Mouse (Mus musculus) CH12.LX (cell line): ENCODE results near the gene Ak3. TPM values are rescaled to one million over a fixed set of nuclear protein-coding genes. Genes with fewer than 3 reads are reported as not detected.

ENCODE experiments used
- DNase-seq: peaks from one replicate; pipeline ENCODE4 v3.0.0-alpha.2; 2013; ENCODE audit errors: extremely low read depth
- H3K27ac ChIP-seq: 2 replicates; pipeline ENCODE4 v1.5.1; 2012; ENCODE audit warnings: low read depth, mild to moderate bottlenecking, control low read depth, moderate library complexity; ENCODE audit not compliant: insufficient read depth
- H3K27me3 ChIP-seq: replicated peaks from 2 replicates; pipeline ENCODE3; 2012; ENCODE audit warnings: inconsistent platforms
- H3K36me3 ChIP-seq, 2 experiments: replicated peaks in 1 of 2; 2 replicates each; pipeline versions ENCODE3 to v1.6.1; 2012; ENCODE audit warnings: inconsistent platforms in 1 of 2, low read length in 1 of 2, mild to moderate bottlenecking in 1 of 2, mixed read lengths in 1 of 2, moderate library complexity in 1 of 2; ENCODE audit not compliant: control insufficient read depth in 1 of 2, insufficient read depth in 1 of 2
- H3K4me1 ChIP-seq, 2 experiments: 2 replicates each; pipeline ENCODE4 v1.6.1; 2012; ENCODE audit warnings: inconsistent platforms in 1 of 2, moderate library complexity in 1 of 2; ENCODE audit not compliant: insufficient read depth in 2 of 2, control insufficient read depth in 1 of 2
- H3K4me2 ChIP-seq: 2 replicates; pipeline ENCODE4 v1.6.1; 2012; ENCODE audit warnings: low read depth, mild to moderate bottlenecking, control low read depth; ENCODE audit not compliant: poor library complexity, insufficient read depth, severe bottlenecking
- H3K4me3 ChIP-seq, 3 experiments: fragments of 150-350 bp in 1 of 3; sonication (generic) in 1 of 3; replicated peaks in 1 of 3; 2 replicates each; pipeline versions ENCODE3 to v1.5.1; 2011 to 2012; ENCODE audit warnings: low read depth in 2 of 3, low read length in 2 of 3, mild to moderate bottlenecking in 2 of 3, moderate library complexity in 2 of 3, control low read depth in 1 of 3, improper control_type of control experiment in 1 of 3, inconsistent platforms in 1 of 3, mixed read lengths in 1 of 3; ENCODE audit not compliant: poor library complexity in 1 of 3
- H3K79me2 ChIP-seq: replicated peaks from 2 replicates; pipeline ENCODE4 v1.6.1; 2012; ENCODE audit warnings: mild to moderate bottlenecking, moderate library complexity; ENCODE audit not compliant: control insufficient read depth, poor library complexity, insufficient read depth, severe bottlenecking; ENCODE audit errors: extremely low read depth
- H3K9ac ChIP-seq: 2 replicates; pipeline ENCODE4 v1.6.1; 2012; ENCODE audit warnings: low read depth, mild to moderate bottlenecking, control low read depth, moderate library complexity; ENCODE audit not compliant: insufficient read depth
- H3K9me3 ChIP-seq: replicated peaks from 2 replicates; pipeline ENCODE3; 2012; ENCODE audit warnings: low read length, inconsistent platforms, mixed read lengths
- CHD1 ChIP-seq: IDR thresholded peaks from 2 replicates; pipeline ENCODE4 v1.6.1; 2012; ENCODE audit warnings: low read depth, low read length, improper control_type of control experiment, inconsistent platforms
- CHD2 ChIP-seq: IDR thresholded peaks from 2 replicates; pipeline ENCODE4 v1.6.1; 2011; ENCODE audit warnings: low read length, improper control_type of control experiment
- CTCF ChIP-seq, 2 experiments: IDR thresholded peaks in 1 of 2; conservative IDR thresholded peaks in 1 of 2; 2 replicates each; pipeline ENCODE4 v1.5.1; 2011 to 2012; ENCODE audit warnings: low read depth in 2 of 2, low read length in 2 of 2, improper control_type of control experiment in 1 of 2, inconsistent platforms in 1 of 2, mild to moderate bottlenecking in 1 of 2, moderate library complexity in 1 of 2
- E2F4 ChIP-seq: IDR thresholded peaks from 2 replicates; pipeline ENCODE4 v1.6.1; 2011; ENCODE audit warnings: low read depth, low read length, improper control_type of control experiment; ENCODE audit not compliant: insufficient replicate concordance
- ETS1 ChIP-seq: conservative IDR thresholded peaks from 2 replicates; pipeline ENCODE4 v1.6.1; 2012; ENCODE audit warnings: low read depth, mild to moderate bottlenecking, inconsistent platforms, low read length, improper control_type of control experiment, moderate library complexity
- GABPA ChIP-seq: IDR thresholded peaks from 2 replicates; pipeline ENCODE4 v1.6.1; 2012; ENCODE audit warnings: low read depth, low read length, improper control_type of control experiment, inconsistent platforms; ENCODE audit not compliant: insufficient replicate concordance
- HCFC1 ChIP-seq: IDR thresholded peaks from 2 replicates; pipeline ENCODE4 v1.6.1; 2012; ENCODE audit warnings: low read depth, mild to moderate bottlenecking, inconsistent platforms, low read length, improper control_type of control experiment
- IRF4 ChIP-seq: IDR thresholded peaks from 2 replicates; pipeline ENCODE4 v1.6.1; 2014; ENCODE audit warnings: low read depth, mild to moderate bottlenecking, inconsistent platforms, low read length, improper control_type of control experiment
- JUN ChIP-seq: IDR thresholded peaks from 2 replicates; pipeline ENCODE4 v1.6.1; 2011; ENCODE audit warnings: low read depth, mild to moderate bottlenecking, low read length, improper control_type of control experiment, moderate library complexity; ENCODE audit not compliant: insufficient read depth
- JUND ChIP-seq: conservative IDR thresholded peaks from 2 replicates; pipeline ENCODE4 v1.6.1; 2011; ENCODE audit warnings: low read depth, low read length, improper control_type of control experiment
- KAT2A ChIP-seq: IDR thresholded peaks from 2 replicates; pipeline ENCODE4 v1.6.1; 2012; ENCODE audit warnings: low read length, improper control_type of control experiment, inconsistent platforms; ENCODE audit not compliant: insufficient replicate concordance
- MEF2A ChIP-seq: IDR thresholded peaks from 2 replicates; pipeline ENCODE4 v1.6.1; 2014; ENCODE audit warnings: low read depth, mild to moderate bottlenecking, inconsistent platforms, low read length, improper control_type of control experiment, borderline replicate concordance
- MXI1 ChIP-seq: IDR thresholded peaks from 2 replicates; pipeline ENCODE4 v1.6.1; 2011; ENCODE audit warnings: mild to moderate bottlenecking, low read depth, low read length, improper control_type of control experiment
- NELFE ChIP-seq: IDR thresholded peaks from 2 replicates; pipeline ENCODE4 v1.6.1; 2011; ENCODE audit warnings: low read depth, low read length, improper control_type of control experiment
- PAX5 ChIP-seq: IDR thresholded peaks from 2 replicates; pipeline ENCODE4 v1.6.1; 2012; ENCODE audit warnings: low read length, inconsistent platforms, mixed read lengths
- POLR2A ChIP-seq: IDR thresholded peaks from 2 replicates; pipeline ENCODE4 v1.6.1; 2011; ENCODE audit warnings: low read depth, mild to moderate bottlenecking, improper control_type of control experiment, low read length
- RCOR1 ChIP-seq: conservative IDR thresholded peaks from 2 replicates; pipeline ENCODE4 v1.6.1; 2012; ENCODE audit warnings: low read depth, mild to moderate bottlenecking, inconsistent platforms, low read length, improper control_type of control experiment
- SMC3 ChIP-seq: IDR thresholded peaks from 2 replicates; pipeline ENCODE4 v1.6.1; 2011; ENCODE audit warnings: low read depth, low read length, improper control_type of control experiment
- TBP ChIP-seq: conservative IDR thresholded peaks from 2 replicates; pipeline ENCODE4 v1.6.1; 2011; ENCODE audit warnings: low read depth, low read length, improper control_type of control experiment
- TCF12 ChIP-seq: IDR thresholded peaks from 2 replicates; pipeline ENCODE4 v1.6.1; 2014; ENCODE audit warnings: low read depth, mild to moderate bottlenecking, inconsistent platforms, low read length, improper control_type of control experiment
- USF2 ChIP-seq: conservative IDR thresholded peaks from 2 replicates; pipeline ENCODE4 v1.6.1; 2011; ENCODE audit warnings: low read depth, low read length, improper control_type of control experiment
- ZC3H11A ChIP-seq: IDR thresholded peaks from 2 replicates; pipeline ENCODE4 v1.6.1; 2012; ENCODE audit warnings: low read depth, mild to moderate bottlenecking, inconsistent platforms, low read length, improper control_type of control experiment
- dilution Hi-C: fragments of 300-500 bp; cut with MboI; formaldehyde crosslinking; loops from 2 replicates; pipeline ENCODE4 v1.14.3; 2020; ENCODE audit warnings: low sequenced_read_pairs; ENCODE audit not compliant: extremely low pct_unique_long_range_greater_than_20kb, extremely low pct_ligation_motif_present
- in situ Hi-C: fragments of 300-500 bp; cut with MboI; formaldehyde crosslinking; loops from 3 replicates; pipeline ENCODE4 v1.14.3; 2019; ENCODE audit warnings: low sequenced_read_pairs, low pct_ligation_motif_present, low pct_unique_long_range_greater_than_20kb, mixed read lengths
- polyA plus RNA-seq: library from polyadenylated mRNA; unstranded; fragments of >175 nt; gene quantifications from 2 replicates; pipeline ENCODE4 v1.2.1, GENCODE M21; 2012; ENCODE audit warnings: low read depth; ENCODE audit not compliant: insufficient read length
- total RNA-seq, 2 experiments: library from RNA; depleted of rRNA; stranded (reverse); fragments of 300-350 nt in 1 of 2; fragments of >200 nt in 1 of 2; gene quantifications; 2 replicates each; pipeline ENCODE4 v1.2.3; 2012 to 2014

Ak3 gene
- total and polyA plus RNA-seq, 3 experiments, result 21.3 to 38.8 (median 33.9) TPM

- Histone ChIP-seq H3K27me3 (no peaks in the 10 kb centered on the region), H3K4me2 (no peak overlapping the region), H3K4me1 (peaks cover 0 to 6% of the 10 kb centered on the region in 2 experiments; a peak in 2 of 4 replicates), H3K9me3 (no peaks in the 10 kb centered on the region), H3K27ac (no peak overlapping the region), H3K79me2 (no peaks in the 10 kb centered on the region), H3K36me3 (no peaks in the 10 kb centered on the region), H3K9ac (no peak overlapping the region), H3K4me3 (no peak overlapping the region)
- no peak for DNase-seq
- dilution Hi-C loops (no loop called here), in situ Hi-C loops (loop anchor here (25.0 kb wide), 1 partner anchor 460 kb away; the partner anchor contains the start of gene Ric1)
- TF ChIP-seq GABPA, result no peak
- no peak for TF ChIP-seq TCF12
- TF ChIP-seq USF2, result no peak
- TF ChIP-seq CTCF (conservative IDR thresholded peaks at IDR 0.05 in 1 of 2, IDR thresholded peaks at IDR 0.05 in 1 of 2; ENCODE audit: low read depth in 2 of 2, low read length in 2 of 2), result no peak
- no peak for TF ChIP-seq HCFC1
- TF ChIP-seq ZC3H11A, result no peak
- TF ChIP-seq JUN, result no peak
- TF ChIP-seq TBP, result no peak
- no peak for TF ChIP-seq SMC3
Measured at GRCm38 (mm10) chr19:29052786-29053185, 5.0 kb upstream of the Ak3 start.

DNA sequence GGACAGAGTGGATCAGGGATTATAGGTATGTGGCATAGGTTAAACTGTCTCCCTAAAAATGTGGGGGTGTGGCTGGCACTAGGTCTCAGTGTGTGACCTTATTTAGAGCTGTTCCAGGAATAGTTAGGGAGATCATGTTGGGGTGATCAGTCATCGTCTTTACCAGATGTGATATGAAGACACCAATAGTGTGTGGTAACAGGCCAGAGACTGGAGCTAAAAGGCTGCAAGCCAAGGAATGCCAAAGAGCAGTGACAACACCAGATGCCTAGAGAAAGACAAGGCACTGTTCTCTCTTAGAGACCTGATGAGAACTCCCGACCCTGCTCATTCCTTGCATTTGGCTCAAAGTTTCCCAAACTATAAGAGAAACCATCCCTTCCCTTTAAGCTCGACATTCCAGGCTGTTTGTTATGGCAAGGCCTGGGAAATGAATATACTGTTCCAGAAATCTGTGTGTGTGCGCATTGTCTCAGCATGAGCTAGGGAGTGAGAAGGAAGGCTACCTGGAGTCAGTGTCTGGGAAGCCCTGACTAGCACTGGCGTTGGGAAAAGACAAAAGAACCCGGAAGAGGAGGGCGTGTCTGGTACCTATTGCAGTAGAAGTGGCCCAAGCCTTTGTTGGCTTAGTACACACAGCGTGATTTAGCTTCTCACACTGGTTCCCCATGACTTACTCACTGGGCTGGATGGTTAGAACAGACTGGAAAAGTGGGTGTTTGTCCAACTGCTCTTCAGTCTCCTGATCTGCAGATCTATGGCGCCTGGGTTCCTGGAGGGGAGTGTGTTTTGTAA, 2.6 kb upstream of the Ak3 start:
- Histone ChIP-seq H3K4me1 (peaks cover 0 to 18% of the 10 kb centered on the region in 2 experiments; a peak in 2 of 4 replicates), H3K79me2 (no peaks in the 10 kb centered on the region), H3K9me3 (no peaks in the 10 kb centered on the region), H3K27me3 (no peaks in the 10 kb centered on the region), H3K4me3 (no peak overlapping the region), H3K4me2 (no peak overlapping the region), H3K27ac (no peak overlapping the region), H3K36me3 (peaks cover 0 to 1% of the 10 kb centered on the region in 2 experiments), H3K9ac (no peak overlapping the region)
- TF ChIP-seq PAX5, result no peak
- no peak for TF ChIP-seq IRF4
- TF ChIP-seq TBP, result no peak
- TF ChIP-seq MEF2A, result no peak
- TF ChIP-seq POLR2A, result no peak
- no peak for TF ChIP-seq RCOR1
- TF ChIP-seq E2F4, result no peak
- no peak for TF ChIP-seq KAT2A
- no peak for TF ChIP-seq CHD2
- no peak for TF ChIP-seq ZC3H11A
- TF ChIP-seq NELFE, result no peak
- TF ChIP-seq CHD1, result no peak
- no peak for TF ChIP-seq HCFC1
- no peak for TF ChIP-seq JUND
- TF ChIP-seq ETS1, result no peak
- no peak for TF ChIP-seq MXI1
- in situ Hi-C loops (loop anchor here (25.0 kb wide), 1 partner anchor 462 kb away; the partner anchor contains the start of gene Ric1), dilution Hi-C loops (no loop called here)
- DNase-seq, result no peak
